Mouse (Mus musculus) forebrain, embryonic 10.5 days (tissue): ENCODE measurements around the gene Pear1. TPM values are rescaled to one million over a fixed set of nuclear protein-coding genes. Genes with fewer than 3 reads are reported as not detected.

Experiments used
- DNase-seq: peaks from one replicate; pipeline ENCODE4 v3.0.0-alpha.2; 2017; ENCODE audit warnings: low spot score; ENCODE audit errors: extremely low spot score
- H3K27ac ChIP-seq: fragments of 300-500 bp; sonication (generic); 2 replicates; pipeline ENCODE4 v1.5.1; 2016; ENCODE audit warnings: mild to moderate bottlenecking
- H3K27me3 ChIP-seq: fragments of 300-500 bp; sonication (generic); 2 replicates; pipeline ENCODE4 v1.6.1; 2016; ENCODE audit warnings: mild to moderate bottlenecking; ENCODE audit not compliant: poor library complexity, severe bottlenecking
- H3K36me3 ChIP-seq: fragments of 300-500 bp; sonication (generic); replicated peaks from 2 replicates; pipeline ENCODE4 v1.6.1; 2016; ENCODE audit warnings: mild to moderate bottlenecking, moderate library complexity
- H3K4me1 ChIP-seq: fragments of 300-500 bp; sonication (generic); 2 replicates; pipeline ENCODE4 v1.6.1; 2016
- H3K4me3 ChIP-seq: fragments of 300-500 bp; sonication (generic); 2 replicates; pipeline ENCODE4 v1.5.1; 2016; ENCODE audit warnings: mild to moderate bottlenecking, moderate library complexity
- H3K9me3 ChIP-seq: fragments of 300-500 bp; sonication (generic); 2 replicates; pipeline ENCODE4 v1.6.1; 2016; ENCODE audit warnings: mild to moderate bottlenecking, moderate library complexity
- WGBS: fragments of 180-500 bp; shearing (Covaris S2); methylation state at CpG from one replicate; pipeline ENCODE4 v1.1.7; 2016; 5-methylcytosine and 5-hydroxymethylcytosine counted together
- polyA plus RNA-seq: library from polyadenylated mRNA; unstranded; fragments of >200 nt; fragmentation: Nextera tagmentation; extraction: Ambion mirVana; gene quantifications from 2 replicates; pipeline ENCODE4 v1.2.1, GENCODE M21; 2016

Pear1 gene
- polyA plus RNA-seq, 1 experiment from 2014 or later = 11.2 TPM

- WGBS = 70% methylated on average over 5 of the region's 5 CpGs
- DNase-seq = no peak
- H3K27ac ChIP-seq = no peak overlapping the region
- H3K27me3 ChIP-seq = no peaks in the 10 kb centered on the region
- no peaks in the 10 kb centered on the region for H3K9me3 ChIP-seq
- H3K36me3 ChIP-seq = no peaks in the 10 kb centered on the region
- no peak overlapping the region for H3K4me3 ChIP-seq
- no peaks in the 10 kb centered on the region for H3K4me1 ChIP-seq
These were observed 9.4 kb upstream of the Pear1 start for GRCm38 (mm10) chr3:87833482-87833881.

DNA sequence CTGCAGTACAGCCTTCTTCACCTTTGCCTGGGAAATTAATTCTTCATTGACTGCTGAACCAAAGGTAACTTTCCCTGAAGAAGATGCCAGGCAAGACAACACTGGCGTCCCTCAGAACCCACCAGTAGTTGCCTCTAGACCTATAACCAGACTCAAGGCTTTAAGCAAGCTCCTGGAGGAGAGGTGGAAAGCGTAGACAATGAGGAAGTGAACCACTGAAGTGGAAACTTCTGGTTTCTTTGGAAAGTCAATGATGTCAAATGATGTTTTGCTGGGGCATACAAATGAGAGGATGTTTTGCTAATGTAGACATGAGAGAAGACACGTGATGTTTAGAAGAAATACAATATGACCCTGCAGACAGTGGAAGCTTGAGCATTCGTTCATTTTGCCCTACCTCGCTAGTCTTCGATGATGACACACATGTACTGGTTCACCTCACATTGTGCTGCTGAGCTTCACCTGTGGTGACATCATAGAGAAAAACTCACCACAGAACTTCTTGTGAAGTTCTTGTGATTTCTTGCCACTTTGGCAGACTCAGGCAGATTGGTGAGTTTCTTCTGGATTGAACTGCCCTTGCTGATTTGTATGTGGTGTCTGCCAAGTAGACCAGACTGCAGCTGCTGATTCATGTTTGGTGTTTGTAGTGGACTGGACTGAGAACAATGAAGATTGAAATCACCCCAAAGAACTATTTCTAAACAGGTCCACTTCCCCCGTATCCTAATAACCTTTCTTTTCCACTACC, 8.2 kb upstream of the Pear1 start:
- Histone ChIP-seq H3K9me3 (no peaks in the 10 kb centered on the region), H3K36me3 (no peaks in the 10 kb centered on the region), H3K4me3 (no peak overlapping the region), H3K4me1 (no peaks in the 10 kb centered on the region), H3K27ac (no peak overlapping the region), H3K27me3 (no peaks in the 10 kb centered on the region)
- 90% methylated on average over 7 of the region's 7 CpGs for WGBS
- no peak for DNase-seq

DNA sequence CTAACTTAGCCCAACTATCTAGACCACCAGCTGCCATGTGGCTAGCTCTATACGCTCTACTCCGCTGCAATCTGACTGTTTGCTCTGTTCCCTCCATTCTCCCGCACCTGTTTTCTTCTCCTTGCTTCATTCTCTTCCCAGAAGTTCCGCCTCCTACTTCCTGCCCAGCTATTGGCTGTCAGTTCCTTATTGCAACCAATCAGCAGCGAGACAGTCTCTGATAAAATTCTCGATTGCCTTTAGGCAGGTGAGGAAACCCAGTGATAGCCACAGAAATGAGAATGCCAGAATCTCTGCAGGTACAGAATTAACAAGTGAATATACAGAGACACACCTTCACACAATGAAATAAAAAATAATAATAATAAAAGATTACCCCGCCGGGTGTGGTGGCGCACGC, 4.9 kb upstream of the Pear1 start:
- no peak for DNase-seq
- Histone ChIP-seq H3K4me1 (no peaks in the 10 kb centered on the region), H3K27me3 (no peaks in the 10 kb centered on the region), H3K36me3 (no peaks in the 10 kb centered on the region), H3K9me3 (no peaks in the 10 kb centered on the region), H3K27ac (no peak overlapping the region), H3K4me3 (no peak overlapping the region)
- 58% methylated on average over 10 of the region's 10 CpGs for WGBS

- no peak for DNase-seq
- 66% methylated on average over 4 of the region's 4 CpGs for WGBS
- no peaks in the 10 kb centered on the region for H3K36me3 ChIP-seq
- H3K4me3 ChIP-seq = no peak overlapping the region
- no peaks in the 10 kb centered on the region for H3K27me3 ChIP-seq
- H3K27ac ChIP-seq = no peak overlapping the region
- no peaks in the 10 kb centered on the region for H3K9me3 ChIP-seq
- H3K4me1 ChIP-seq = no peaks in the 10 kb centered on the region
These were observed 4.3 kb upstream of the Pear1 start for GRCm38 (mm10) chr3:87828435-87828834.

DNA sequence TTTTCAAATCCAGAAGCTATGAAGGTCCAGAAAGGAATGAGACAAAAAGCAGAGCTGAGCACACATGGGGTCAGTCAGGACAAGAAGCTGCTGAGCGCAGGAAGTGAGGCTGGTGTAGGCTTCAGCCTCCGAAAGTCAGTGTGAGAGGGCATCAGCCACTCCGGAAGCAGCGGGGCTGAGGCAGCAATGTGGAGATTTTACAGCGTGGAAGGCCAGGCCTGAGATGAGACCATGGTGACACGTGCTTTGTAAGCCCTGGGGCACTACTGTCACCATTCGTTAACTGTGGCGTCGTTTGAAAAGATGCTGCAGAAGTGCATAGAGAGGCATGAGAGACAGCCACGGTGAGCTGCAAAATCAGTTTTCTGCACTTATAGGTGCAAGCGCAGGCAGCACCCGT, 5.9 kb downstream of the Pear1 start:
- no peaks in the 10 kb centered on the region for H3K36me3 ChIP-seq
- H3K4me1 ChIP-seq = peaks cover 12% of the 10 kb centered on the region
- no peak for DNase-seq
- no peak overlapping the region for H3K4me3 ChIP-seq
- 74% methylated on average over 12 of the region's 12 CpGs for WGBS
- H3K9me3 ChIP-seq = no peaks in the 10 kb centered on the region
- H3K27ac ChIP-seq = no peak overlapping the region
- peaks cover 66% of the 10 kb centered on the region for H3K27me3 ChIP-seq

- Histone ChIP-seq H3K4me3 (peak overlapping the region; percentile 14; the same call in 1 of the 2 replicates), H3K27me3 (peaks cover 82% of the 10 kb centered on the region), H3K4me1 (peaks cover 12% of the 10 kb centered on the region), H3K36me3 (no peaks in the 10 kb centered on the region), H3K9me3 (no peaks in the 10 kb centered on the region), H3K27ac (peak overlapping the region; percentile 44; the same call in 1 of the 2 replicates)
- DNase-seq = peak; percentile 76
- 8% methylated on average over 12 of the region's 12 CpGs for WGBS
These were observed 7.4 kb downstream of the Pear1 start for GRCm38 (mm10) chr3:87816646-87817093.

DNA sequence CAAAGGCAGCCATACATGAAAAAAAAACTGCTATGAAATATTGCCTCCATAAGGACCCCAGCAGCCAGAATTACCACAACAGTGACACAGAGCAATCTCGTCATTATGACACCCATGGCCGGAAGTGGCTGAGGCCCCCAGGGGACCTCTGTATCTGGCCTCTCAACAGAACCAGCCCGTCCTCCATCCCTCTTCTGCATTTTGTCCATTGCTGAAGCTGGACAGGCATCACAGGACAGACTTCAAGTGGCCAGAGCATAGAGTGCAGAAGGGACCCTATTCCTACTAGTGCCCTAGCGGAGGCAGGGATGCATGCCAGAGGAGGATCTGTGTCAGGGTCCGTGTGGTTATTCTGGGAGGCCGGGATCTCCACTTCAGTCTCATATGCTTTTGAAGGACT, 7.9 kb downstream of the Pear1 start:
- no peak for DNase-seq
- 67% methylated on average over 6 of the region's 6 CpGs for WGBS
- Histone ChIP-seq H3K36me3 (no peaks in the 10 kb centered on the region), H3K27ac (peak overlapping the region; percentile 44; the same call in 1 of the 2 replicates), H3K4me3 (no peak overlapping the region), H3K4me1 (peaks cover 12% of the 10 kb centered on the region), H3K9me3 (no peaks in the 10 kb centered on the region), H3K27me3 (peaks cover 87% of the 10 kb centered on the region)

DNA sequence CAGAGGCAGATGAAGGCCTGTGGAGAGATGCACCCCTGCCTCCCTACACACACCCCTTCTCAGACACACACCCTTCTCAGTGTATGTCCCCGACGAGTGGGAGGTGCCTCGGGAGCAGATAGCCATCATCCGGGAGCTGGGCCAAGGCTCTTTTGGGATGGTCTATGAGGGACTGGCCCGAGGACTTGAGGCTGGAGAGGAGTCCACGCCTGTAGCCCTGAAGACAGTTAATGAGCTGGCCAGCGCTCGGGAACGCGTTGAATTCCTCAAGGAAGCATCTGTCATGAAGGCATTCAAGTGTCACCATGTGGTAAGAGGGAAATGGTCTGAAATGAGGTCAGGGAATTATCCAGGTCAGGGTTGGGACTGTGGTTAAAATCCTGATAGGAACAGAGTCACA, 11.2 kb downstream of the Pear1 start:
- H3K36me3 ChIP-seq = no peaks in the 10 kb centered on the region
- no peak overlapping the region for H3K27ac ChIP-seq
- peaks cover 100% of the 10 kb centered on the region for H3K27me3 ChIP-seq
- WGBS = 80% methylated on average over 10 of the region's 10 CpGs
- DNase-seq = no peak
- peaks cover 23% of the 10 kb centered on the region for H3K4me1 ChIP-seq
- no peaks in the 10 kb centered on the region for H3K9me3 ChIP-seq
- H3K4me3 ChIP-seq = no peak overlapping the region

DNA sequence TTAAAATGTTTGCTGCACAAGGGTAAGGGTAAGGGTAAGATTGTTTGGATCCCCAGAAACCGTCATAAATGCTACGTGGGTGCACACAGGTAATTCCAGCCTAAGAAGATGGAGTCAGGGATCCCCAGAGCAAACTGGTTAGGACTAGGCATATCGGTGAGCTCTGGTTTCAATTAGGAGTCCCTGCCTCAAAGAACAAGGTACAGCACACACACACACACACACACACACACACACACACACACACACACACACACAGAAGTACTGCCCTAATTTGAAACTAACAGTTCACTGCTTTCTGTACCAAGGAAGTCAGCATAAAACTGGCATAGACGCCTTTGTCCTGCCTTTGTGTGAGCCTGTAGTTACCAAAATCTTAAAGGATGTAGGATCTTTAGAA, 11.7 kb downstream of the Pear1 start:
- 78% methylated on average over 4 of the region's 4 CpGs for WGBS
- Histone ChIP-seq H3K27me3 (peaks cover 100% of the 10 kb centered on the region), H3K36me3 (no peaks in the 10 kb centered on the region), H3K4me3 (no peak overlapping the region), H3K4me1 (peaks cover 23% of the 10 kb centered on the region), H3K27ac (no peak overlapping the region), H3K9me3 (no peaks in the 10 kb centered on the region)
- no peak for DNase-seq

DNA sequence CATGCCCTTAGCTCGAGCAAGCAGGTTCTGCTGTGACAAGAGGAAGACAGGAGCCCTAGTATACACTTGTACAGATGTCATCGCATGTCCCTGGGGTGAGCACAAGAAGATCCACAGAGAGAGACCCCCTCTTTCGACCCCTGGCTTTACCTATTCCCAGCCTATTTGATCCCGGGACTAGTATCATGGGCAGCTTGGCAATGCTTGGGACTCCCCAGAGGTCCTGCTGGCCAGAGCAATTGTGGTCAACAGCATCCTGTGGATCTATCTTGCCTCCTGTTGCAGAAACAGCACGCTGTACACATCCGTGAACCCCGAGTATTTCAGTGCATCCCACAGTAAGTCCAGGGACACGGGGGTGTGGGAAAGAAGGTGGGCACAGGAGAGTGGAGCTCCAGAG, 12.8 kb downstream of the Pear1 start:
- Histone ChIP-seq H3K27me3 (peaks cover 100% of the 10 kb centered on the region), H3K36me3 (no peaks in the 10 kb centered on the region), H3K4me1 (peaks cover 17% of the 10 kb centered on the region), H3K27ac (no peak overlapping the region), H3K4me3 (no peak overlapping the region), H3K9me3 (no peaks in the 10 kb centered on the region)
- 88% methylated on average over 8 of the region's 8 CpGs for WGBS
- DNase-seq = no peak

GRCm38 (mm10) chr3:87809322-87809962, 14.7 kb downstream of the Pear1 start:
- Histone ChIP-seq H3K4me3 (peak overlapping the region; percentile 43), H3K9me3 (no peaks in the 10 kb centered on the region), H3K4me1 (peaks cover 18% of the 10 kb centered on the region), H3K27me3 (peaks cover 100% of the 10 kb centered on the region), H3K36me3 (no peaks in the 10 kb centered on the region), H3K27ac (no peak overlapping the region)
- DNase-seq = no peak
- WGBS = 4% methylated on average over 28 of the region's 28 CpGs

GRCm38 (mm10) chr3:87804038-87804677, 19.9 kb downstream of the Pear1 start:
- WGBS = 3% methylated on average over 26 of the region's 26 CpGs
- peak overlapping the region; percentile 44 for H3K4me3 ChIP-seq
- no peak overlapping the region for H3K27ac ChIP-seq
- H3K36me3 ChIP-seq = no peaks in the 10 kb centered on the region
- peaks cover 100% of the 10 kb centered on the region for H3K27me3 ChIP-seq
- no peaks in the 10 kb centered on the region for H3K9me3 ChIP-seq
- H3K4me1 ChIP-seq = peaks cover 18% of the 10 kb centered on the region
- DNase-seq = no peak

- Histone ChIP-seq H3K4me1 (peaks cover 38% of the 10 kb centered on the region), H3K27me3 (peaks cover 100% of the 10 kb centered on the region)
- WGBS = 68% methylated on average over 5 of the region's 5 CpGs
These were observed 22.4 kb downstream of the Pear1 start for GRCm38 (mm10) chr3:87801681-87802080.

More at GRCm38 (mm10) chr3:87801681-87802080, 22.4 kb downstream of the Pear1 start:
- H3K4me3 ChIP-seq = no peak overlapping the region
- H3K9me3 ChIP-seq = no peaks in the 10 kb centered on the region
- no peaks in the 10 kb centered on the region for H3K36me3 ChIP-seq
- no peak overlapping the region for H3K27ac ChIP-seq
- no peak for DNase-seq
